Mouse (Mus musculus) gastrocnemius, adult 2 months (tissue): ENCODE measurements around the gene Lpcat4. TPM values are rescaled to one million over a fixed set of nuclear protein-coding genes. Genes with fewer than 3 reads are reported as not detected.

Experiments
- DNase-seq: peaks from one replicate; pipeline ENCODE4 v3.0.0; 2022
- H3K27ac ChIP-seq: fragments of 200-600 bp; 2 replicates; pipeline ENCODE4 v1.8.1; 2022; ENCODE audit warnings: mild to moderate bottlenecking
- H3K4me3 ChIP-seq: fragments of 200-600 bp; 2 replicates; pipeline ENCODE4 v1.8.1; 2022; ENCODE audit warnings: mild to moderate bottlenecking, moderate library complexity
- CTCF ChIP-seq: fragments of 200-600 bp; IDR thresholded peaks from 2 replicates; pipeline ENCODE4 v1.8.1; 2022; ENCODE audit warnings: antibody characterized with exemption, mild to moderate bottlenecking, moderate library complexity
- intact Hi-C: fragments of 180-260 bp; cut with DNase I; formaldehyde crosslinking; loops from one replicate; pipeline ENCODE4 v1.15.1; 2025
- total RNA-seq, 2 experiments: library from RNA; stranded (reverse); gene quantifications; 2 replicates each; pipeline ENCODE4 v1.2.3; 2021

Gene Lpcat4
- total RNA-seq, 2 experiments from 2014 or later: 0.99 to 1.5 TPM

DNA sequence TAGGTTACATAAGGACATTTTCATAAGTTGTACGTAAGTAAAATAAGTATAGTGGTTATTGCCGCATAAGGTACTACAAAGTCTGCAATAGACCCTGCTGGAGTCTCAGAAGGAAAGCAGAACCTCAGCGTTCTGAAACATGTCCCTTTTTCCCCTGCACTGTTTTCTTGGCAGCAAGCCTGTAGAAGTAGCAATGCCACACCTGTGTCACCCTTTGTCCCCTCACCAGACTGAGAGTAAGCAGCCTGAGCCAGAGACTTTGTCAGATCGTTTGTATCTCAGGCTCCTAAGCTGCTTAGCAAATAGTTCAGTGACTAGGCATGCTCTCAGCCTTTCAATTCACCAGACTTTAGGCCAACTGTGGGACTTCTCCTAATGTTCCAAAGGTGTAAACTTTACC, 47.8 kb downstream of the Lpcat4 start:
- intact Hi-C loops: no loop called here
- no peak for TF ChIP-seq CTCF
- no peak for DNase-seq
- no peak overlapping the region for H3K27ac ChIP-seq
- no peak overlapping the region for H3K4me3 ChIP-seq

- intact Hi-C loops: no loop called here
- TF ChIP-seq CTCF: no peak
- no peak overlapping the region for H3K4me3 ChIP-seq
- no peak overlapping the region for H3K27ac ChIP-seq
- no peak for DNase-seq
Measured at GRCm38 (mm10) chr2:112289507-112289906, 50.2 kb downstream of the Lpcat4 start.

GRCm38 (mm10) chr2:112292823-112293222, 53.6 kb downstream of the Lpcat4 start:
- TF ChIP-seq CTCF: no peak
- intact Hi-C loops: no loop called here
- Histone ChIP-seq H3K4me3 (no peak overlapping the region), H3K27ac (no peak overlapping the region)
- no peak for DNase-seq

- peak overlapping the region; percentile 20; the same call in 1 of the 2 replicates for H3K27ac ChIP-seq
Measured at GRCm38 (mm10) chr2:112296211-112296610, 56.9 kb downstream of the Lpcat4 start.

More at GRCm38 (mm10) chr2:112296211-112296610, 56.9 kb downstream of the Lpcat4 start:
- no peak for TF ChIP-seq CTCF
- no peak overlapping the region for H3K4me3 ChIP-seq
- DNase-seq: no peak
- intact Hi-C loops: no loop called here

Other genes with a start within 250 kb of the Lpcat4 start
- gene Olfr1309, start 249.2 kb upstream of the Lpcat4 start, total RNA-seq: not detected
- not detected for gene Olfr1310, start 226.8 kb upstream of the Lpcat4 start, total RNA-seq
- gene Olfr1311, start 215.1 kb upstream of the Lpcat4 start, total RNA-seq: not detected
- gene Olfr1312, start 189.2 kb upstream of the Lpcat4 start, total RNA-seq: not detected
- not detected for gene Olfr1313, start 161.6 kb upstream of the Lpcat4 start, total RNA-seq
- gene Olfr1314, start 142.7 kb upstream of the Lpcat4 start, total RNA-seq: not detected
- gene Olfr1315-ps1, start 124.0 kb upstream of the Lpcat4 start, total RNA-seq: not detected
- gene Olfr1316, start 104.5 kb upstream of the Lpcat4 start, total RNA-seq: not detected
- gene Olfr1317, start 99.1 kb upstream of the Lpcat4 start, total RNA-seq: not detected
- not detected for gene Olfr1318, start 85.3 kb upstream of the Lpcat4 start, total RNA-seq
- not detected for gene Nutm1, start 19.8 kb downstream of the Lpcat4 start, total RNA-seq
- 10 to 100 TPM; 51.6 to 64.3 TPM for gene Nop10, start 22.5 kb downstream of the Lpcat4 start, total RNA-seq
- gene Slc12a6, start 26.4 kb downstream of the Lpcat4 start, total RNA-seq: 10 to 100 TPM; 25.5 to 26.6 TPM
- 1 to 10 TPM in 1 of 2 experiments, under 1 TPM in 1; 0.71 to 1.8 TPM for gene Gm21985, start 26.8 kb downstream of the Lpcat4 start, total RNA-seq
- 10 to 100 TPM; 68.4 to 75.8 TPM for gene Emc4, start 128.6 kb downstream of the Lpcat4 start, total RNA-seq
- 1 to 10 TPM; 2.1 to 3.2 TPM for gene Katnbl1, start 139.7 kb downstream of the Lpcat4 start, total RNA-seq
- gene Emc7, start 215.5 kb downstream of the Lpcat4 start, total RNA-seq: 10 to 100 TPM; 12.6 to 15.3 TPM
- under 1 TPM in 1 of 2 experiments, not detected in 1; 0.20 TPM for gene Chrm5, start 241.3 kb downstream of the Lpcat4 start, total RNA-seq